Mouse (Mus musculus): Measurements from ENCODE around the gene Wfdc3.

DNA sequence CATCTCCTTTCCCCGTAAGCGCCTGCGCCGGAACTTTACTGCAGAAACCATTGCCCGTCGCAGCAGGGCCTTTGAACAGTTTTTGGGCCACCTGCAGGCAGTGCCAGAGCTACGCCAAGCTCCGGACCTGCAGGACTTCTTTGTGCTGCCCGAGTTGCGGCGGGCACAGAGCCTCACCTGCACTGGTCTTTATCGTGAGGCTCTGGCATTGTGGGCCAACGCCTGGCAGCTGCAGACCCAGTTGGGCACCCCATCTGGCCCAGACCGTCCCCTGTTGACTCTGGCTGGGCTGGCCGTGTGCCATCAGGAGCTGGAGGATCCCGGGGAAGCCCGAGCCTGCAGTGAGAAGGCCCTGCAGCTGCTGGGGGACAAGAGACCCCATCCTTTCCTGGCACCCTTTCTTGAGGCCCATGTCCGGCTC is 46.1 kb upstream of the Wfdc3 start:
- TF ChIP-seq CTCF (IDR thresholded peaks at IDR 0.05; ENCODE audit: low read depth, low read length) (no peak), POLR2A (IDR thresholded peaks at IDR 0.05; ENCODE audit: borderline replicate concordance, low read depth, low read length) (no peak)

Measured in bone marrow macrophage, adult 2 months (primary cell).